Mouse (Mus musculus): ENCODE data around the gene Chic2. TPM values are rescaled to one million over a fixed set of nuclear protein-coding genes. Genes with fewer than 3 reads are reported as not detected.
A peak's percentile ranks its signal among the peaks of the same experiment; 100 is the strongest.

Chic2 gene
- polyA plus RNA-seq, 1 experiment from 2014 or later, result 36.3 TPM

- H3K4me2 ChIP-seq, result no peak overlapping the region
- H3K36me3 ChIP-seq (ENCODE audit: control insufficient read depth, insufficient read depth, low read length), result no peaks in the 10 kb centered on the region
- H3K9ac ChIP-seq (ENCODE audit: low read length), result no peak overlapping the region
- H3K27ac ChIP-seq (ENCODE audit: low read depth, low read length), result no peak overlapping the region
- H3K27me3 ChIP-seq (ENCODE audit: control insufficient read depth, insufficient read depth, low read length), result peaks cover 98% of the 10 kb centered on the region
- H3K4me3 ChIP-seq (ENCODE audit: low read depth, low read length), result no peak overlapping the region
- peak; percentile 92 for DNase-seq (ENCODE audit: low spot score, missing footprints)
- 2% methylated on average over 7 of the region's 7 CpGs for WGBS
- ATAC-seq (ENCODE audit: low FRiP score), result no peak
- no peaks in the 10 kb centered on the region for H3K9me3 ChIP-seq (ENCODE audit: control insufficient read depth, low read length)
- peaks cover 17% of the 10 kb centered on the region for H3K4me1 ChIP-seq (ENCODE audit: control insufficient read depth, insufficient read depth, low read length)
These were observed 35.0 kb upstream of the Chic2 start for GRCm38 (mm10) chr5:75079564-75079963.

- Histone ChIP-seq H3K36me3 (ENCODE audit: control insufficient read depth, insufficient read depth, low read length) (no peaks in the 10 kb centered on the region), H3K4me1 (ENCODE audit: control insufficient read depth, insufficient read depth, low read length) (peaks cover 7% of the 10 kb centered on the region), H3K27me3 (ENCODE audit: control insufficient read depth, insufficient read depth, low read length) (peaks cover 98% of the 10 kb centered on the region), H3K9ac (ENCODE audit: low read length) (no peak overlapping the region), H3K27ac (ENCODE audit: low read depth, low read length) (no peak overlapping the region), H3K4me2 (no peak overlapping the region), H3K9me3 (ENCODE audit: control insufficient read depth, low read length) (no peaks in the 10 kb centered on the region), H3K4me3 (ENCODE audit: low read depth, low read length) (no peak overlapping the region)
- ATAC-seq (ENCODE audit: low FRiP score) (no peak), DNase-seq (ENCODE audit: low spot score, missing footprints) (peak; percentile 95)
- WGBS, result under 1% methylated on average over 19 of the region's 19 CpGs
These were observed 32.4 kb upstream of the Chic2 start for GRCm38 (mm10) chr5:75077051-75077380.

- no peak overlapping the region for H3K27ac ChIP-seq (ENCODE audit: low read depth, low read length)
These were observed 31.9 kb upstream of the Chic2 start for GRCm38 (mm10) chr5:75076326-75077050.

DNA sequence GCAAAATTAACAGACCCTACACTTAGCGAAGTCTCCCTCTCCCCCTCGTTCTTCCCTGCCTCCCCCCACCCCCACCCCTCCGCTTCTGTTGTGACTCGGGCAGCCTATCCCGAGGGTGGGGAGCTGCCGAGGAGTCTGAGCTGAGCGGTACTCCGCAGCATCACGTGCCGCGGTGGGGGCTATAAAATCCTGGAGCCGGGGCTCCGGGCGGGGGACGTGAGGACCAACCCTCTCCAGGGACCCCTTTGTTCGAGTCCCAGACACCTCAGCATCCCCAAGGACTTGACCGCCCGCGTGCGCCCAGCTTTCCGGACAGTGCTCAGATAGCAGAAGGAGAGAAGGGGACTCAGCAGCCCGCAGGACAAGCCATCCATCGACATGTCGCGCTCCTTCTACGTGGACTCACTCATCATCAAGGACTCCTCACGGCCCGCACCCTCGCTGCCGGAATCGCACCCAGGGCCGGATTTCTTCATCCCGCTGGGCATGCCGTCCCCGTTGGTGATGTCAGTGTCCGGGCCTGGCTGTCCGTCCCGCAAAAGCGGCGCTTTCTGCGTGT, 30.9 kb upstream of the Chic2 start, which contains the start of gene Gsx2:
Gsx2 (plus strand) TSS at position 219 of the 559 bp plus-strand sequence.
- Histone ChIP-seq H3K27ac (ENCODE audit: low read depth, low read length) (no peak within 1 kb of the TSS), H3K9ac (ENCODE audit: low read length) (no peak within 1 kb of the TSS), H3K9me3 (ENCODE audit: control insufficient read depth, low read length) (no peaks in the 10 kb centered on the region), H3K27me3 (ENCODE audit: control insufficient read depth, insufficient read depth, low read length) (peaks cover 97% of the 10 kb centered on the region), H3K4me3 (ENCODE audit: low read depth, low read length) (peak within 1 kb of the TSS; percentile 14), H3K4me1 (ENCODE audit: control insufficient read depth, insufficient read depth, low read length) (peaks cover 14% of the 10 kb centered on the region), H3K4me2 (peak within 1 kb of the TSS; percentile 21), H3K36me3 (ENCODE audit: control insufficient read depth, insufficient read depth, low read length) (no peaks in the 10 kb centered on the region)
- ATAC-seq (ENCODE audit: low FRiP score), result peak; percentile 28; the same call in 1 of the 2 replicates
- peak; percentile 96 for DNase-seq (ENCODE audit: low spot score, missing footprints)
- WGBS, result 1% methylated on average over 40 of the region's 41 CpGs

More at GRCm38 (mm10) chr5:75076326-75077050, 31.9 kb upstream of the Chic2 start:
- no peaks in the 10 kb centered on the region for H3K36me3 ChIP-seq (ENCODE audit: control insufficient read depth, insufficient read depth, low read length)
- H3K4me1 ChIP-seq (ENCODE audit: control insufficient read depth, insufficient read depth, low read length), result peaks cover 9% of the 10 kb centered on the region
- peak overlapping the region; percentile 14; the same call in 1 of the 2 replicates for H3K4me3 ChIP-seq (ENCODE audit: low read depth, low read length)
- ATAC-seq (ENCODE audit: low FRiP score) (no peak), DNase-seq (ENCODE audit: low spot score, missing footprints) (peak; percentile 96)
- no peak overlapping the region for H3K4me2 ChIP-seq
- WGBS, result under 1% methylated on average over 17 of the region's 17 CpGs
- H3K27me3 ChIP-seq (ENCODE audit: control insufficient read depth, insufficient read depth, low read length), result peaks cover 99% of the 10 kb centered on the region
- no peak overlapping the region for H3K9ac ChIP-seq (ENCODE audit: low read length)
- H3K9me3 ChIP-seq (ENCODE audit: control insufficient read depth, low read length), result no peaks in the 10 kb centered on the region

DNA sequence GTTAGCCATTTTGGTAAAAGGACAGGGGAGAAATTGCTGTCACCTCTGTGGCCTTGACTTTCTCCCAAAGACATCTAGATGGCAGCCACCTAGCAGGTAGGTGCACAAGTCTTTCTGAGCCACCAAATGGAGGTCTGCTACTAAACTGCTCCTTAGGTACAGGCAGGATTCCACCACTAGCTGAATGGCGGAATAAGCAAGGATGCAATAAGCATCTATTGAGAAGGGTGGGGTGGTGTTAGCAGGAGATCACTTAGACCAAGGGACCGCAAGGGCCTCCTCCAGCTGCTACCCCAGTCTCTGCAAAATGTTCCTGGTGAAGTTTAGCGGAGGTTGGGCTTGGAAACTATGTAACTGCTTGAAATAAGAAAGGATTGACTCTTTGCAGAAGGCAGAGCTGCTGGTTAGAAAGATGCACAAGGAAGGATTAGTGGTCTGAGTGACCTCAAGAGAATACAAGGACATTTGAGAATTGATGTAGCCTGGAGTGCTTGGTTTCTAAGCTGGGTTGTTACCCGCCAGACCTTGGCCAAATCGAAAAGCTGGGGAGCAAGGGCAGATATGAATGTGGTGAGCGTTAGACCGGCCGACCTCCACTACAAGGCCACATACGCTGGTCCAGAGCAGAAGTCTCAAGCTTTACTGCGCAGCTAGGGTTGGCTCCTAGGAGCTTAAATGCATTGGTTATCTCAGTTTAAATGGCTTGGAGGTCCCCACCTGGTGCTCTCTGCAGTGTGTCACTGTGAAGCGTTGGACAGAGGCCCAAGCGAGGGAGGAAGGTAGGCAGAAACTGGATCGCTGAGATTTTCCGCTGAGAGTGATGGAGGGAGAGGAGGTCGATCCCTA, 30.2 kb upstream of the Chic2 start:
- Histone ChIP-seq H3K27ac (ENCODE audit: low read depth, low read length) (no peak overlapping the region), H3K36me3 (ENCODE audit: control insufficient read depth, insufficient read depth, low read length) (no peaks in the 10 kb centered on the region), H3K4me3 (ENCODE audit: low read depth, low read length) (peak overlapping the region; percentile 14; the same call in 1 of the 2 replicates), H3K9ac (ENCODE audit: low read length) (no peak overlapping the region), H3K4me2 (peak overlapping the region; percentile 21; the same call in 1 of the 2 replicates), H3K4me1 (ENCODE audit: control insufficient read depth, insufficient read depth, low read length) (peaks cover 18% of the 10 kb centered on the region), H3K9me3 (ENCODE audit: control insufficient read depth, low read length) (no peaks in the 10 kb centered on the region), H3K27me3 (ENCODE audit: control insufficient read depth, insufficient read depth, low read length) (peaks cover 97% of the 10 kb centered on the region)
- DNase-seq (ENCODE audit: low spot score, missing footprints) (peak; percentile 93), ATAC-seq (ENCODE audit: low FRiP score) (no peak)
- WGBS, result 2% methylated on average over 15 of the region's 15 CpGs

DNA sequence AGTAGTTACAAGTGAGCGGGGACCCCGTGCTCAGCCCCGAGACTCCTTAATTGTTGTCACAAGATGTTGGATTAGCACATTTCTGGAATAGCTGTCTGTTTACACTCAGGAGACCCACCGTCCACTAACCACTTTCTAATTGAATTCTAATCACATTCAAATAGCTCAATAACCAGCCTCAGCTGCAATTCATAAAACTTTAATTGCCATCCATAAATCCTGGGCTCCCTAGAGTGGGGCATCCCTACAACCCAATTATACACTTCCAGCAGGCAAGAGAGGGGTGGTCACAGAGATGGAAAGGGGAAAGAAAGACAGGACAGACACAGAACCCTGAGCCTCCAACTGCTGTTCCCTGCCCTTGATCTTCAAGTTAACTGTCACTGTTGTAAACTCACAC, 29.6 kb upstream of the Chic2 start:
- Histone ChIP-seq H3K4me1 (ENCODE audit: control insufficient read depth, insufficient read depth, low read length) (peaks cover 18% of the 10 kb centered on the region), H3K4me3 (ENCODE audit: low read depth, low read length) (no peak overlapping the region), H3K36me3 (ENCODE audit: control insufficient read depth, insufficient read depth, low read length) (no peaks in the 10 kb centered on the region), H3K4me2 (no peak overlapping the region), H3K27ac (ENCODE audit: low read depth, low read length) (no peak overlapping the region), H3K9me3 (ENCODE audit: control insufficient read depth, low read length) (no peaks in the 10 kb centered on the region), H3K9ac (ENCODE audit: low read length) (no peak overlapping the region), H3K27me3 (ENCODE audit: control insufficient read depth, insufficient read depth, low read length) (peaks cover 97% of the 10 kb centered on the region)
- DNase-seq (ENCODE audit: low spot score, missing footprints), result no peak
- WGBS, result 3% methylated on average over 4 of the region's 4 CpGs
- ATAC-seq (ENCODE audit: low FRiP score), result no peak

DNA sequence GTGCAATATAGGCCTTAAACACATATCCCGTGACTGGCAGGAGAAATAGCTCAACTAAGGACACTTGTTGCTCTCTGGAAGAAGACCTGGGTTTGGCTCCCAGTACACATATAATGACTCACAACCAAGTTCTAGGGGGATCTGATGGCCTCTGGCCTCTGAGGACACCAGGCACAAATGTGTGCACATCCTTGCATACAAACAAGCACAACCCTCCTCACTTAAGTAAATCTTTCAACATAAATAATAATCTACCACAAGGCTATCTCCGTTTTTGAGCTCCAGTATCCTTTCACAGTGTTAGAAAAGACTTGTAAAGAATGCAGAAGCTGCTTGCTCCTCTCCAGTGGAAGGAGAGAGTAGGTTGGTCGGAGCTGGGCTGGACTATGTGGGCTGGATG, 29.1 kb upstream of the Chic2 start:
- H3K9me3 ChIP-seq (ENCODE audit: control insufficient read depth, low read length), result no peaks in the 10 kb centered on the region
- DNase-seq (ENCODE audit: low spot score, missing footprints) (peak; percentile 94), ATAC-seq (ENCODE audit: low FRiP score) (no peak)
- H3K4me1 ChIP-seq (ENCODE audit: control insufficient read depth, insufficient read depth, low read length), result peaks cover 18% of the 10 kb centered on the region
- H3K36me3 ChIP-seq (ENCODE audit: control insufficient read depth, insufficient read depth, low read length), result no peaks in the 10 kb centered on the region
- WGBS, result 5% methylated on average over 3 of the region's 3 CpGs
- H3K9ac ChIP-seq (ENCODE audit: low read length), result no peak overlapping the region
- H3K27me3 ChIP-seq (ENCODE audit: control insufficient read depth, insufficient read depth, low read length), result peaks cover 97% of the 10 kb centered on the region
- H3K4me3 ChIP-seq (ENCODE audit: low read depth, low read length), result no peak overlapping the region
- no peak overlapping the region for H3K27ac ChIP-seq (ENCODE audit: low read depth, low read length)
- H3K4me2 ChIP-seq, result no peak overlapping the region

- DNase-seq (ENCODE audit: low spot score, missing footprints) (peak; percentile 93), ATAC-seq (ENCODE audit: low FRiP score) (no peak)
These were observed 28.6 kb upstream of the Chic2 start for GRCm38 (mm10) chr5:75073167-75073566.

DNA sequence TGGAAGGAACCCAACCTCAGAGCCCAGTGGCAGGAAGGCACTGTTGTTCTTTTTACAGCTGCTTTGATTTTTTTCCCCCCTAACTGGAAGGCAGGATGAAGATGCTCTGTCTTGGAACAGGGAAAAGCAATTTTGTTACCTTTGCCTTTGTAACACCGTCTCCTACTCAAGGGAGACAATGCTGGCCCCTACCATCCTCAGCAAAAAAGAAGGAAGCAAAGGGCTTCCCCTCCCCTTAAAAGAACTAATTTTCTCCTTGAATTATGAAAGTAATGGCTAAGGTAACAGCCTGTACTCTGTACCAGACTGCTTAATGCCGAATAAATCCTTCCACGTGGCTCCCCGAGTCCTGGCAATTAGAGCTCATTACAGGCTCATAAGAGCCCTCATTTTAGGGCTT, 28.0 kb upstream of the Chic2 start:
- no peak overlapping the region for H3K27ac ChIP-seq (ENCODE audit: low read depth, low read length)
- ATAC-seq (ENCODE audit: low FRiP score) (no peak), DNase-seq (ENCODE audit: low spot score, missing footprints) (peak; percentile 93)
- H3K9me3 ChIP-seq (ENCODE audit: control insufficient read depth, low read length), result no peaks in the 10 kb centered on the region
- 4% methylated on average over 4 of the region's 4 CpGs for WGBS
- H3K9ac ChIP-seq (ENCODE audit: low read length), result no peak overlapping the region
- H3K4me1 ChIP-seq (ENCODE audit: control insufficient read depth, insufficient read depth, low read length), result peaks cover 18% of the 10 kb centered on the region
- H3K27me3 ChIP-seq (ENCODE audit: control insufficient read depth, insufficient read depth, low read length), result peaks cover 98% of the 10 kb centered on the region
- H3K36me3 ChIP-seq (ENCODE audit: control insufficient read depth, insufficient read depth, low read length), result no peaks in the 10 kb centered on the region
- no peak overlapping the region for H3K4me3 ChIP-seq (ENCODE audit: low read depth, low read length)
- no peak overlapping the region for H3K4me2 ChIP-seq

More at GRCm38 (mm10) chr5:75073167-75073566, 28.6 kb upstream of the Chic2 start:
- no peak overlapping the region for H3K9ac ChIP-seq (ENCODE audit: low read length)
- no peak overlapping the region for H3K4me2 ChIP-seq
- H3K27ac ChIP-seq (ENCODE audit: low read depth, low read length), result no peak overlapping the region
- no peak overlapping the region for H3K4me3 ChIP-seq (ENCODE audit: low read depth, low read length)
- H3K4me1 ChIP-seq (ENCODE audit: control insufficient read depth, insufficient read depth, low read length), result peaks cover 18% of the 10 kb centered on the region
- H3K9me3 ChIP-seq (ENCODE audit: control insufficient read depth, low read length), result no peaks in the 10 kb centered on the region
- H3K36me3 ChIP-seq (ENCODE audit: control insufficient read depth, insufficient read depth, low read length), result no peaks in the 10 kb centered on the region
- peaks cover 97% of the 10 kb centered on the region for H3K27me3 ChIP-seq (ENCODE audit: control insufficient read depth, insufficient read depth, low read length)
- 13% methylated on average over 1 of the region's 1 CpGs for WGBS
